Mouse (Mus musculus): ENCODE measurements around the gene Anapc10. TPM values are rescaled to one million over a fixed set of nuclear protein-coding genes. Genes with fewer than 3 reads are reported as not detected.
"Not testable (repeated sequence)": the region's sequence is repeated elsewhere in the genome, so short reads cannot be mapped to it uniquely, and the experiment has no call there.

Gene Anapc10
- total RNA-seq (2021), result 1 to 10 TPM; 3.8 to 4.6 TPM
- long read RNA-seq, experiment 1, partial matches to known transcripts, result 2 of 13 reads
- long read RNA-seq, experiment 1, other reads (novel, unspliced or antisense), result 9 of 13 reads
- long read RNA-seq, experiment 2, transcript Anapc10-201 (5 exons, 2,801 nt), result major isoform, 5 of 11 reads
- long read RNA-seq, experiment 2, partial matches to known transcripts, result 0 of 11 reads
- long read RNA-seq, experiment 2, other reads (novel, unspliced or antisense), result 6 of 11 reads

DNA sequence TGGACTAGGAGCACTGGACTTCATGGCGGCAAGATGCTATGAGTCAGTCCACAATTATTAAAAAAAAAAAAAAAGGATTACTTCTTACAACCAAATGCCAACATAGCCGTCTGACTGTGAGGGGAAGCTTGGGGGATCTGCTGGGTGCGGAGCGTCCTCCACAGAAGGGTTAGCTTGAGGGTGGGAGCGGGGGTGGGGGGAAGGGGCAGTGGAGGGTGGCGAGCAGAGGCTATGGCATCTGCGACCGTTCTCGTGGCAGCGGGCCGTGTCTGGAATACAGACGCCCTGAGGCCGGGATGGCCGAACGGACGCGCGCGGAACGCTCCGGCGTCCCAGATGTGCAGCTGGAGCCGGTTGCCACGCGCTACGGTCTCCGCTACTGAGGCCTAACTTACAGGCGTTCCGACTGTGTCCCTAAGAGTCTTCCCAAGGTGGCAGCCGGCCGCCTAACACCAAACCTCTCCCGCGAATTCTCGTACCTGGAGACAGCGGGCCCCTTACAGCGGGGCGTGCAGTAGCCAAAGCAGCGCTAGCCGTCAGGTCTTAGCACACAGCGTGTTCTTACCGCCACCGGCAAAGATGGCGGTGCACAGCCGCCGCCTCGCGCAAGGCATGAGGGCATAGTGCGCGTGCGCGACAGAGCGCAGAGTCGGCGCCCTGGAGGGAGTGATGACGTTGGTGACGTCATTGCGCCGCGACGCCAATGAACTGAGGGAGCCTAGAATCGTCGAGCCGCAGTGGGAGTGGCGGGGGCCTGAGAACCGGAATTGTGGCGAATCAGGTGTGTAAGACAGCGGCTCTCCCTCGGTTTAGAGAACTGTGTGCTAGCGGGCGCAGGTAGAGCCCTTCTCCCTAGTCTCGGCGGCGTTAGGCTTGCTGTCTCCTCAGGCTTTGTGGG lies at the start of gene Anapc10, which contains the start of gene Abce1:
Gene Anapc10 (plus strand): TSS at position 757 of the 898 bp plus-strand sequence.
Gene Abce1 (minus strand): TSS at position 677 of the 898 bp plus-strand sequence.
- DNase-seq, result peak; percentile 96

- no peak for DNase-seq
Observed at GRCm38 (mm10) chr8:79676461-79676860, 35.2 kb upstream of the Anapc10 start.

GRCm38 (mm10) chr8:79679005-79679404 lies 32.6 kb upstream of the Anapc10 start:
- no peak for DNase-seq

GRCm38 (mm10) chr8:79680083-79680482 lies 31.5 kb upstream of the Anapc10 start:
- DNase-seq, result not testable (repeated sequence)

DNA sequence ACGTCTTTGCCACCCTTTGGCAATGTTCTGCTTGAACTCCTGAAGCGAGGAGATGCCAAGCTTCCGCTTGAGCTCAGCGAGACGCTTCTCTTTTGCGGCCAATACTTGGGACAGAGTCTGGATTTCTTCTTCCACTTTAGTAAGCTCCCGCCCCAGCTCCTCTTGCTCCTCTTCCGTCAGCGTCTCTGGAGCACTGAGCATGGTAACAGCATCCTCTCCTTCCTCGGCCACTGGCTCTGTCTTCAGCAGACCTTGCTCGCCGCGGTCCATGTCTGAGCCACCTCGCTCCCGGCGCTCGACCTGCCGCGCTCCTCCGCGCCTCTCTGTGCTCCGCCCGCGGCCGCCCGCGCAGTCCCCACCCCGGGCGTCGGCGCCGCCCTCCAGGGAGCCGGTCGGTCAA lies 31.1 kb upstream of the Anapc10 start:
- peak; percentile 17 for DNase-seq

GRCm38 (mm10) chr8:79680965-79681364 lies 30.7 kb upstream of the Anapc10 start:
- no peak for DNase-seq

DNA sequence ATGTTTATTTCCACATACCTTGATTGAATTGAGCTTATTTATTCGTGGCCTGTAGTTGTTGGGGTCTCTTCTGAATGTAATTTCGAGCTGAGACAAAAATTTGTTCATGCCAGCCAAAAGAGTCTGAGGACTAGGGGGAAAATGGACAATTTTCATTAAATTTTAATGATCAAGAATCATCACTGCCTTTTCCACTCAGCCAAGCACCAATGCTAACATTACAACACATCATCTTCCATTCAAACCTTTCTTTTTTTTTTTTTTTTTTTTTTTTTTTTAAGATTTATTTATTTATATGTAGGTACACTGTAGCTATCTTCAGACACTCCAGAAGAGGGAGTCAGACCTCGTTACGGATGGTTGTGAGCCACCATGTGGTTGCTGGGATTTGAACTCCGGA lies 25.7 kb upstream of the Anapc10 start:
- DNase-seq, result not testable (repeated sequence)

GRCm38 (mm10) chr8:79692531-79692930 lies 19.1 kb upstream of the Anapc10 start:
- no peak for DNase-seq

GRCm38 (mm10) chr8:79706687-79707086 lies 4.9 kb upstream of the Anapc10 start:
- no peak for DNase-seq

GRCm38 (mm10) chr8:79712676-79713075 lies 1.1 kb downstream of the Anapc10 start:
- DNase-seq, result no peak

- DNase-seq, result no peak
Observed at GRCm38 (mm10) chr8:79721537-79721936, 9.9 kb downstream of the Anapc10 start.

DNA sequence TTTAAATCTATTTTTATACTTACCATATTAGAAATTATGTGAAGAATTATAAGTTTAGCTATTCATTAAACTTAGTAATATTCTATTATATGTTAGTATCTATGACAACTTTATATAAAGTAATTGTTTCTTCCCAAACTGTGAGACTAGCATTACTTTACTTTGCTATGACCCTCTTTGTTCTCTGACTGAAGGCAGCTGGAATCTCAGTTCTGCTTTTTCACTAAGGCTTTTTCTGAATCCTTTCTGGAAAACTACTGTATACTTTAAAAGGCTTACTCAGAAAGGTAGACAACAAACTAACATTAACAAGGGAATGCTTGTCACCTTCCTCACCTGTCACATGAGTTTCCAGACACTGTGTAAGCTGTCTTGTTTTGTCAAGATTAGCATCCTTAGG lies 11.7 kb downstream of the Anapc10 start:
- no peak for DNase-seq

GRCm38 (mm10) chr8:79724589-79724988 lies 13.0 kb downstream of the Anapc10 start:
- no peak for DNase-seq

DNA sequence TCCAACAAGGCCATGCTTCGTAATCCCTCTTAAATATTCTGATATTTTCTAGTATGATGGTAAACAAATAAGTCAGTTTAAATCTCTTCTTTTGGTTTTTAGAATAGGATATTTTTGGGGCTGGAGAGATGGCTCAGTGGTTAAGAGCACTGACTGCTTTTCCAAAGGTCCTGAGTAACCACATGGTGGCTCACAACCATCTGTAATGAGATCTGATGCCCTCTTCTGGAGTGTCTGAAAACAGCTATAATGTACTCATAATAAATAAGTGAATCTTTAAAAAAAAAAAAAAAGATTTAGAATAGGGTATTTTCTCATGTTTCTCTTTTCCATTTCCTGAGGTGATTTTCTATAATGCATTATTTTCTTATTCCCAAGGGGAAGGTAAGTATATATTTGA lies 16.3 kb downstream of the Anapc10 start:
- DNase-seq, result no peak

GRCm38 (mm10) chr8:79734304-79734703 lies 22.7 kb downstream of the Anapc10 start:
- no peak for DNase-seq

GRCm38 (mm10) chr8:79748171-79748570 lies 36.6 kb downstream of the Anapc10 start:
- DNase-seq, result no peak

DNA sequence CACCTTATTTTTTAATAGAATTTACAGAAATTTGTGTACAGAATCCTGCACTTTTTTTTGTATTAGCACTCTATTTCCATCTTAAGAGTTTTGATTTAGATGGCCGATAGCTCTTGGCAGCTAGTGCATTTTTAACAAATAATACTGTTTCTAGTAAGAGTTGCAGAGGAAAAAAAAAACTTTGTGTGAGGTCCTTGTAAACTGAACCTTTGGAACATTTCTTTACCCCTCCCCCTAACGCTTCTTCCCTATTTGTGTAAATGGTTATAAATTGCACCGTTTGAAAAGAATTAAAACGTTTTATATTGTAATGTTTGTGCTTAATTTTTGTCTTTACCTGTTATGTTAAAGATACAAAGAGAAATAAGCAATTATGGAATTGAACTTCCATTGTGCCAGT lies 37.0 kb downstream of the Anapc10 start:
- DNase-seq, result no peak

DNA sequence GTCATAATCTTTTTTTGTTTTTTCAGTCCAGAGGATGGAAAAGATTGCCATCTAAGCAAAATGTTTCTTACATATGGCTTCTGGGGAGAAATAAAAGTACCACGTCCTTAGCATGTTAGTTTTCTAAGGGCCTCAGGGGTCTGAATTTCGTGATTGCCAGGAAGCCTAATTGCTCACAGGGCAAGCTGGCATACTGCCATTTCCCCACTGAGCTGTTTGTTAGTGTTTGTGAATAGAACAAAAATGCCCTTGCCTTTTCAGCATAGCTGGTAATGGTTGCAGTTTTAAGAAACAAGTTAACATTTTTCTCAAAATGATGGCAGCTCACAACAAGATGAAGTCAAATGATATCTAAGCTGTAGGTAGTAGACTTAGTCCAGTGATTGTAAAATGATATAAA lies 38.7 kb downstream of the Anapc10 start:
- DNase-seq, result no peak

DNA sequence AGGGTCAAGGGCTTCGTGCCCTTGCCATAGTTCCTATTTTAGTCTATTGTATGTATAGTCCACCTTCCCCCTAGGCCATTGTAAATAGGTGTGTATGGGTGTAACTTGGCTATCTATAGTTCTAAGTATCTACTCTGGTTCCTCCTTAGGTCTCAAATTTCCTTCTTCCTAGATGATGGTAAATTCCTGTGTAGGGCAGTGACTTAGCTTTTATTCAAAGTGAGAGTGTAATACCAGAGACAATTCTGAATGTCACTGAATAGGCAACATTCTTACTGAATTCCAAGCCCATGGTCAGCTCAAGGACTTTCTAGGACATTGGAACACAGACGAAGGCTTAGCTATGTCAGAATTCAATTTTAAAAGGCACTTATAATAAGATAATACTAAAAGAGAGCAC lies 83.3 kb downstream of the Anapc10 start:
- DNase-seq, result not testable (repeated sequence)

- DNase-seq, result no peak
Observed at GRCm38 (mm10) chr8:79796690-79797089, 85.1 kb downstream of the Anapc10 start.

DNA sequence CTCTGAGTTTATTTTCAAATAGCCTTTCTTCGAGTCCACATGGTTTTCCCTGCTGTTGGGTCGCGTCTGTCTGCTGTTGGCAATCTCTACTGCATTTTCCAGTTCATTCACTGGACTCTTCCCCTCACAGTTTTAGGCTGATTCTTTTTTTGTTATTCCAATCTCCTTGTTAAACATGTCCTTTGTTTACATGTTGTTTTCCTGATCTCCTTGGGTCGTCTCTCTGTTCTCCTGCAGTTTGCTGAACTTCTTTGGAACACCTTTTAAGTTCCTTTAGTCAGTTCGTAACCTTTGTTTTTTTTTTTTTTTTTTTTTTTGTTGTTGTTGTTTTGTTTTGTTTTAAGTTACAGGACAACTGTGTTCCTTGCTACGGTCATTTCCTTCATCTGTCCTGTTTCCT lies 92.9 kb downstream of the Anapc10 start:
- no peak for DNase-seq

GRCm38 (mm10) chr8:79806971-79807370 lies 95.4 kb downstream of the Anapc10 start:
- no peak for DNase-seq

DNA sequence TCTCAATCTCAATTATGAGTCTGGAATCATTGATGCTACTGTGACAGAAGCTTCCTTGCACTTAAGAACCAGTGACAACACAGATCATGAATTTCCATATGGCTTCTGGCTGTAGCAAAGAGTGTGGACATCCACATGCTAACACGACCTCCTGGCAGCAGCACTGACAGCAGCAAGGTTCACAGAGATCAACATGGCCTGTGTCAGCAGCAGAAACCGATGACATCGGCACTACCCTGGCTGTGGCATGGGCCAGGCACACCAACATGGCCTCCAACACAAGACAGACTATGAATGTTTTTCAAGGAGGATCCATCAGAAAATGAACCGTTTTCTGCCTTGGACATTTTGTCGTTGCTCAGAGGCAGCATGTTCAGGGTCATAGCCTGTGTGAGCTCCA lies 114.9 kb downstream of the Anapc10 start:
- no peak for DNase-seq

All from gastrocnemius, postnatal 25 days (tissue).